Mouse (Mus musculus): ENCODE results near the gene Mmgt1.

DNA sequence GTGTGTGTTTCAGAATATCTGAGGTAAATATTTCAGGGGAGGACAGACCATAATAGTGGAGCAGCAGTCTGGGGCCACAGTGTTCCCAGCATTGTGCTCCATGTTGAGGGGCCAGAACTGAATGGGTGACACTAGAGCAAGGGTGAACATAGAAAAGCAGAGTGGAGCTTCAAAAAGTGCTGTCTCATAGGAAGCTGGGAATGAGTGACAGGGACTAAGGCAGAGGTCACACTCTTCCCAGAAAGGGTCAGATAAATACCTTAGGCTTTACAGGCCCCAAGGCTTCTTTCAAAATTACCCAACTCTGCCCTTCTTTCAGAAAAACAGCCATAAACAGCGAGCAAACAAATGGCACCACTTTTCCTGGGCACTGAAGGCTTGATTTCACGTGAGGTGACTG, 8.7 kb upstream of the Mmgt1 start:
- TF ChIP-seq CTCF (IDR thresholded peaks at IDR 0.05; ENCODE audit: borderline replicate concordance, control insufficient read depth, extremely low read depth, insufficient read depth, low read length, poor library complexity), result no peak
- TF ChIP-seq POLR2A (IDR thresholded peaks at IDR 0.05; ENCODE audit: control insufficient read depth, extremely low read depth, insufficient read depth, low read length, poor library complexity), result no peak
